Mouse (Mus musculus): ENCODE measurements at regions not wholly inside any gene's neighbourhood (a gene's known extent, or its start where the extent isn't known, plus 50 kb on each side); places are given as distances from the start of the nearest gene placed in this dataset.
"Not testable (repeated sequence)": the region's sequence is repeated elsewhere in the genome, so short reads cannot be mapped to it uniquely, and the experiment has no call there.

GRCm38 (mm10) chr12:29046009-29046408 lies 294.4 kb downstream of the Eipr1 start:
- H3K27me3 ChIP-seq (ENCODE audit: control insufficient read depth, insufficient read depth, low read length) = no peaks in the 10 kb centered on the region
- H3K27ac ChIP-seq (ENCODE audit: control insufficient read depth, insufficient read depth, low read length) = no peak overlapping the region
- no peaks in the 10 kb centered on the region for H3K36me3 ChIP-seq (ENCODE audit: control insufficient read depth, insufficient read depth, low read length)
- no peaks in the 10 kb centered on the region for H3K4me1 ChIP-seq (replicated peaks; ENCODE audit: control insufficient read depth, insufficient read depth, low read length)
- TF ChIP-seq POLR2A (IDR thresholded peaks at IDR 0.05; ENCODE audit: control insufficient read depth, extremely low read depth, insufficient read depth, low read length, poor library complexity) (no peak), CTCF (IDR thresholded peaks at IDR 0.05; ENCODE audit: borderline replicate concordance, control insufficient read depth, extremely low read depth, insufficient read depth, low read length, poor library complexity) (no peak)
- H3K4me3 ChIP-seq (ENCODE audit: control insufficient read depth, insufficient read depth, low read length) = no peak overlapping the region
- WGBS = 83% methylated on average over 8 of the region's 8 CpGs
- no peak for DNase-seq

- H3K27me3 ChIP-seq (ENCODE audit: control insufficient read depth, insufficient read depth, low read length); DNase-seq; H3K27ac ChIP-seq (ENCODE audit: control insufficient read depth, insufficient read depth, low read length); H3K4me1 ChIP-seq (replicated peaks; ENCODE audit: control insufficient read depth, insufficient read depth, low read length); H3K36me3 ChIP-seq (ENCODE audit: control insufficient read depth, insufficient read depth, low read length); H3K4me3 ChIP-seq (ENCODE audit: control insufficient read depth, insufficient read depth, low read length): not testable (repeated sequence)
- WGBS = 39% methylated on average over 4 of the region's 4 CpGs
Measured at GRCm38 (mm10) chr12:29048596-29048995, 297.0 kb downstream of the Eipr1 start.

- Histone ChIP-seq H3K27ac (ENCODE audit: control insufficient read depth, insufficient read depth, low read length) (no peak overlapping the region), H3K4me3 (ENCODE audit: control insufficient read depth, insufficient read depth, low read length) (no peak overlapping the region), H3K4me1 (replicated peaks; ENCODE audit: control insufficient read depth, insufficient read depth, low read length) (no peaks in the 10 kb centered on the region), H3K36me3 (ENCODE audit: control insufficient read depth, insufficient read depth, low read length) (no peaks in the 10 kb centered on the region), H3K27me3 (ENCODE audit: control insufficient read depth, insufficient read depth, low read length) (no peaks in the 10 kb centered on the region)
- no peak for DNase-seq
- TF ChIP-seq CTCF (IDR thresholded peaks at IDR 0.05; ENCODE audit: borderline replicate concordance, control insufficient read depth, extremely low read depth, insufficient read depth, low read length, poor library complexity) (no peak), POLR2A (IDR thresholded peaks at IDR 0.05; ENCODE audit: control insufficient read depth, extremely low read depth, insufficient read depth, low read length, poor library complexity) (no peak)
- 23% methylated on average over 8 of the region's 8 CpGs for WGBS
Measured at GRCm38 (mm10) chr12:29049105-29049511, 297.5 kb downstream of the Eipr1 start.

- no peak for TF ChIP-seq CTCF (IDR thresholded peaks at IDR 0.05; ENCODE audit: borderline replicate concordance, control insufficient read depth, extremely low read depth, insufficient read depth, low read length, poor library complexity)
- TF ChIP-seq POLR2A (IDR thresholded peaks at IDR 0.05; ENCODE audit: control insufficient read depth, extremely low read depth, insufficient read depth, low read length, poor library complexity) = no peak
- H3K36me3 ChIP-seq (ENCODE audit: control insufficient read depth, insufficient read depth, low read length) = no peaks in the 10 kb centered on the region
- H3K4me3 ChIP-seq (ENCODE audit: control insufficient read depth, insufficient read depth, low read length) = no peak overlapping the region
- no peak overlapping the region for H3K27ac ChIP-seq (ENCODE audit: control insufficient read depth, insufficient read depth, low read length)
- H3K4me1 ChIP-seq (replicated peaks; ENCODE audit: control insufficient read depth, insufficient read depth, low read length) = no peaks in the 10 kb centered on the region
- no peak for DNase-seq
- no peaks in the 10 kb centered on the region for H3K27me3 ChIP-seq (ENCODE audit: control insufficient read depth, insufficient read depth, low read length)
Measured at GRCm38 (mm10) chr12:29049801-29050200, 298.2 kb downstream of the Eipr1 start.

GRCm38 (mm10) chr12:29050516-29051251 lies 299.1 kb downstream of the Eipr1 start:
- H3K36me3 ChIP-seq (ENCODE audit: control insufficient read depth, insufficient read depth, low read length) = no peaks in the 10 kb centered on the region
- TF ChIP-seq CTCF (IDR thresholded peaks at IDR 0.05; ENCODE audit: borderline replicate concordance, control insufficient read depth, extremely low read depth, insufficient read depth, low read length, poor library complexity) (no peak), POLR2A (IDR thresholded peaks at IDR 0.05; ENCODE audit: control insufficient read depth, extremely low read depth, insufficient read depth, low read length, poor library complexity) (no peak)
- H3K27me3 ChIP-seq (ENCODE audit: control insufficient read depth, insufficient read depth, low read length) = no peaks in the 10 kb centered on the region
- 79% methylated on average over 8 of the region's 8 CpGs for WGBS
- no peaks in the 10 kb centered on the region for H3K4me1 ChIP-seq (replicated peaks; ENCODE audit: control insufficient read depth, insufficient read depth, low read length)
- no peak overlapping the region for H3K27ac ChIP-seq (ENCODE audit: control insufficient read depth, insufficient read depth, low read length)
- no peak for DNase-seq
- H3K4me3 ChIP-seq (ENCODE audit: control insufficient read depth, insufficient read depth, low read length) = no peak overlapping the region

GRCm38 (mm10) chr12:29054367-29054766 lies 302.8 kb downstream of the Eipr1 start:
- Histone ChIP-seq H3K27ac (ENCODE audit: control insufficient read depth, insufficient read depth, low read length) (no peak overlapping the region), H3K4me1 (replicated peaks; ENCODE audit: control insufficient read depth, insufficient read depth, low read length) (no peaks in the 10 kb centered on the region), H3K27me3 (ENCODE audit: control insufficient read depth, insufficient read depth, low read length) (no peaks in the 10 kb centered on the region), H3K36me3 (ENCODE audit: control insufficient read depth, insufficient read depth, low read length) (no peaks in the 10 kb centered on the region), H3K4me3 (ENCODE audit: control insufficient read depth, insufficient read depth, low read length) (no peak overlapping the region)
- 47% methylated on average over 7 of the region's 7 CpGs for WGBS
- TF ChIP-seq CTCF (IDR thresholded peaks at IDR 0.05; ENCODE audit: borderline replicate concordance, control insufficient read depth, extremely low read depth, insufficient read depth, low read length, poor library complexity) (no peak), POLR2A (IDR thresholded peaks at IDR 0.05; ENCODE audit: control insufficient read depth, extremely low read depth, insufficient read depth, low read length, poor library complexity) (no peak)
- no peak for DNase-seq

GRCm38 (mm10) chr12:29062025-29062637 lies 310.5 kb downstream of the Eipr1 start:
- Histone ChIP-seq H3K4me1 (replicated peaks; ENCODE audit: control insufficient read depth, insufficient read depth, low read length) (no peaks in the 10 kb centered on the region), H3K4me3 (ENCODE audit: control insufficient read depth, insufficient read depth, low read length) (no peak overlapping the region), H3K27me3 (ENCODE audit: control insufficient read depth, insufficient read depth, low read length) (no peaks in the 10 kb centered on the region), H3K36me3 (ENCODE audit: control insufficient read depth, insufficient read depth, low read length) (no peaks in the 10 kb centered on the region), H3K27ac (ENCODE audit: control insufficient read depth, insufficient read depth, low read length) (no peak overlapping the region)
- WGBS = 84% methylated on average over 14 of the region's 14 CpGs
- no peak for TF ChIP-seq CTCF (IDR thresholded peaks at IDR 0.05; ENCODE audit: borderline replicate concordance, control insufficient read depth, extremely low read depth, insufficient read depth, low read length, poor library complexity)
- no peak for TF ChIP-seq POLR2A (IDR thresholded peaks at IDR 0.05; ENCODE audit: control insufficient read depth, extremely low read depth, insufficient read depth, low read length, poor library complexity)
- no peak for DNase-seq

Data from thymus, adult 2 months (tissue).